Mouse (Mus musculus) megakaryocyte, embryonic 14.5 days (primary cell): Measurements from ENCODE around the gene Kin.

Experiments used
- FLI1 ChIP-seq: IDR thresholded peaks from 2 replicates; pipeline ENCODE4 v1.6.1; 2012; ENCODE audit warnings: low read length, inconsistent platforms, mixed read lengths
- GATA1 ChIP-seq: IDR thresholded peaks from 3 replicates; pipeline ENCODE4 v1.6.1; 2012; ENCODE audit warnings: mixed read lengths, low read length, inconsistent platforms, borderline replicate concordance

GRCm38 (mm10) chr2:10140456-10140855 lies 60.1 kb downstream of the Kin start:
- TF ChIP-seq GATA1 (no peak), FLI1 (no peak)
